Mouse (Mus musculus) heart, postnatal 25 days (tissue): Measurements from ENCODE around the gene Relt. TPM values are rescaled to one million over a fixed set of nuclear protein-coding genes. Genes with fewer than 3 reads are reported as not detected.

ENCODE experiments used
- DNase-seq: peaks from one replicate; pipeline ENCODE4 v3.0.0; 2022; ENCODE audit warnings: low spot score
- intact Hi-C: fragments of 180-260 bp; cut with DNase I; formaldehyde crosslinking; loops from one replicate; pipeline ENCODE4 v1.15.1; 2025
- total RNA-seq, 2 experiments: library from RNA; stranded (reverse); gene quantifications; 2 replicates each; pipeline ENCODE4 v1.2.3; 2021

The Relt gene
- total RNA-seq, 2 experiments from 2014 or later: 2.4 to 3.0 TPM

DNA sequence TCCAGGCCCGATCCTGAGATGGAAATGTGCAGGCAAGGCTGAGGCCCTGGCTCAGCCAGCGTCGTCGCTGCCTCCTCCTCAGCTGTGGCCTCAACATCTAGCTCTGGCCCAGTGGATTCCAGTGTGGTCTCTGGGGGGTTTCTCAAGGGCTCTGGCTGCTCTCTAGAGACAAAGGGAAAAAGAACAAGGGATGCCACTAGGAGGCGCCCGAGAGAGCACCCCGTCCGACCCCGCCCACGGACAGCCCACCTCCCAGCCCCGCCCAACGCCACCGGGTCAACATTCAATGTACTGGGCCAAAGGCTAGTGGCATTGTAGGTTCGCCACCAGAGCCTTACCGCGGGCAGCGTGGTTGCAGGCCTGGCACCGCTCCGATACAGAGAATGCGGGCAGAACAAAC lies 16.3 kb upstream of the Relt start:
- intact Hi-C loops: no loop called here
- DNase-seq: no peak

DNA sequence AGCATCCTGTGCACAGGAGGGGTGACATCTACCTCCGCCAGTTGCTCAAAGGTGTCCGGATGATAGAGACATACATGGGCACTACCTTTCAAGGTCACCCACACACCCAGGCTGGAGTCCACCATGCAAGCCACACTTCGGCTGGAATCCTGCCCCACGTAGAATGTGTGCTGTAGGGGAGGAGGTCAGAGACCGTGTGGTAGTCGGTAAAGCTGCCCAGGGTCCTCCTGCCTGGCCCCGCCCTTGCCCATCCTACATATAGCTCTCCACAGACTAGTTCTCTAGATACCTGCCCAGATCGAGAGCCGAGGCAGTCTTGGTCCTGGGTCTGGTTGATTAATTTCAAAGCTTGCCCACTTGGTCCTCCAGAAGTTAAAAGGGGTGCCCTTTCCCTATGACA lies 13.5 kb upstream of the Relt start:
- intact Hi-C loops: no loop called here
- no peak for DNase-seq

GRCm38 (mm10) chr7:100876293-100876692 lies 13.0 kb upstream of the Relt start:
- intact Hi-C loops: no loop called here
- no peak for DNase-seq

DNA sequence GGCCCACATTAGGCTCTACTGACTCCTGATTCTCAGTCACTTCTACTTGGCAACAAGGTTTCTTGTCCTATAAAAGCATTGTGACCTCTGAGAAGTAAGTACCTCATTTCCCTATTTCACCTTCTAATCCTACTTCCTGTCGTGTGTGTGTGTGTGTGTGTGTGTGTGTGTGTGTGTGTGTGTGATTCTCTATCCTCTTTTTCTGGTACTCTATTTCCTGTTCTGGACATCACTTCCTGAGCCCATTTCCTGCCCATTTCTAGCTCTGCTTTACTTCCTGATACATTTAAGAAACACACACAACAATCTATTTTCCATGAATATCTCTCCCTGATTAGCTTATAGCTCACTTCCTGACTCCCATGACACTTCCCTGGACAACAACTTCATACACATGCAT lies 12.6 kb upstream of the Relt start:
- DNase-seq: no peak
- intact Hi-C loops: no loop called here

DNA sequence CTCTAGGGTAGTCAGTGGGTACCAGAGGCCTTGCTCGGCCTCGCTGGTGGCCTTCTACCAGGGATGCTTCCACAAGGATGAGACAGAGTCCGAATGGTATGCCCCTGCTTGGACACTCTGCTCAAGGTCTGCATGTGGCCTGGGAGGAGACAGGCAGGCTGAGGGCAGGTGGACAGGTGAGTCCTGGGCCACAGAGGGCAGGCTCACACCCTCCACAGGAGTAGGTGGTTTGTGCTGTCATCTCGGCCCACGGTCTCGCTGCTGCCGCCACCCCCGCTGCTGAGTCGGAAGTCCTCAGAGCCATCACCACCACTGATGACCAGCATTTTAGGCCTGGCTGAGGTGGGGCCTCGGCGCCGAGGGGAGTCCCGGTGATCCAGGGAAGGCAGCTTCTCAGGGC lies 10.0 kb upstream of the Relt start:
- no peak for DNase-seq
- intact Hi-C loops: no loop called here

- intact Hi-C loops: no loop called here
- no peak for DNase-seq
Observed at GRCm38 (mm10) chr7:100871892-100872291, 8.6 kb upstream of the Relt start.

- intact Hi-C loops: no loop called here
- no peak for DNase-seq
Observed at GRCm38 (mm10) chr7:100871355-100871754, 8.1 kb upstream of the Relt start.

- intact Hi-C loops: no loop called here
Observed at GRCm38 (mm10) chr7:100869877-100870629, 6.8 kb upstream of the Relt start.

GRCm38 (mm10) chr7:100868551-100868950 lies 5.3 kb upstream of the Relt start:
- DNase-seq: no peak
- intact Hi-C loops: no loop called here

More at GRCm38 (mm10) chr7:100869877-100870629, 6.8 kb upstream of the Relt start:
- no peak for DNase-seq

DNA sequence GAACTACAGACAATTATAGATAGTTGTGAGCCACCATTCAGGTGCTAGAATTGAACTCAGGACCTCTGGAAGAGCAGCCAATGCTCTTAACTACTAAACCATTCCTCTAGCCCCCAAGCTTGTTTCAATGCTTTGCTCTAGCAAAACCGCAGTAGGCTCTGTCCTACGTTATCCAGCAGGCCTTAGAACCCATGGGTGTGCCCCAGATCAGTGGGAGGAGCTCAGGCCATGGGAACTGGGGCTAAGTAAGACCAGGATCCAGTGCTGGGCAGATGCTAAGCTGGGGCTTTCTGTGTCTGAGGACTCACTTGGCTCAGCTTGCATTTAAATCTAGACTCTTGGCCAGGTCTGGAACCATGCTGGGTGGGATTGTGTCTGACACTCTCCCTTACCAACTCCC lies 4.3 kb upstream of the Relt start:
- DNase-seq: no peak
- intact Hi-C loops: no loop called here

- intact Hi-C loops: loop anchor here (1.0 kb wide), 1 partner anchor 17 kb away; no protein-coding TSS in a partner anchor
- no peak for DNase-seq
Observed at GRCm38 (mm10) chr7:100866675-100867074, 3.4 kb upstream of the Relt start.

- intact Hi-C loops: no loop called here
- DNase-seq: no peak
Observed at GRCm38 (mm10) chr7:100862353-100862752, 893 bp downstream of the Relt start.

DNA sequence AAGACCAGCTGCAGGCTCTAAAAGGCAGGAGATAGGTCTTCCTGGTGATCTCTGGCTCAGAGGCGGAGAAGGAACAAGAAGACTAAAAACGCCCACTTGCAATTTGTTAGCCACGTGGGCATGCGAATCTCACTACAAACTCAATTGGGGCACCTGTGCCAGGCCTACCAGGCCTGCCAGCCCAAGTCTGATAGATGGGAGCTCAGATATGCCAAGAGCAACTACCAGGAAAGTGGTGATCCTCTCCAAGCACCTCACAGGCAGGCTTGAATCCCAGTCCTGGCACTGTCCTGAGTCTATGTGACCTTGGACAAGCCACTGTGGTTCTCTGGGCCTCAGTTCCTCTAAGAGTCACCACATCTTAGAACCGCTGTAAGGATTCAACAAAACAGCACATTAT lies 2.0 kb downstream of the Relt start:
- no peak for DNase-seq
- intact Hi-C loops: no loop called here

DNA sequence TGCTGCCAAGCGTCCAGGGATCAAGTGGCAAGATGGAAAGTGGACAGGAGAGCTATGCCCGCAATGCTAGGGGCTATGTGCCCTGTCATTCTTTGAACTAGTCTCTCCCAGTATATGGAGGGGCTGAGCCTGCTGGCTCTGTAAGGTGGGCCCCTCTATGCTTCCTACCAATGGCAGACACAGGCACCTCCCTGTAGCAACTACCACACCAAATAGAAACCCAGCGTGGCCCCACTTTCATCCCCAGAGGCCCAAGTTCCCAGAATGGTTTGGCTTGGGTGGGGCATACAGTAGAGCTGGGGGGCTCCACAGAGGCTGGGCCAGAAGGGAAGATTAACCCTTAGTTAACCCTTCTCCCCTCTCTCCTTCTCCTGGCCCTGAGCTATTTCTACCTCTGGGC lies 2.8 kb downstream of the Relt start:
- DNase-seq: no peak
- intact Hi-C loops: no loop called here

DNA sequence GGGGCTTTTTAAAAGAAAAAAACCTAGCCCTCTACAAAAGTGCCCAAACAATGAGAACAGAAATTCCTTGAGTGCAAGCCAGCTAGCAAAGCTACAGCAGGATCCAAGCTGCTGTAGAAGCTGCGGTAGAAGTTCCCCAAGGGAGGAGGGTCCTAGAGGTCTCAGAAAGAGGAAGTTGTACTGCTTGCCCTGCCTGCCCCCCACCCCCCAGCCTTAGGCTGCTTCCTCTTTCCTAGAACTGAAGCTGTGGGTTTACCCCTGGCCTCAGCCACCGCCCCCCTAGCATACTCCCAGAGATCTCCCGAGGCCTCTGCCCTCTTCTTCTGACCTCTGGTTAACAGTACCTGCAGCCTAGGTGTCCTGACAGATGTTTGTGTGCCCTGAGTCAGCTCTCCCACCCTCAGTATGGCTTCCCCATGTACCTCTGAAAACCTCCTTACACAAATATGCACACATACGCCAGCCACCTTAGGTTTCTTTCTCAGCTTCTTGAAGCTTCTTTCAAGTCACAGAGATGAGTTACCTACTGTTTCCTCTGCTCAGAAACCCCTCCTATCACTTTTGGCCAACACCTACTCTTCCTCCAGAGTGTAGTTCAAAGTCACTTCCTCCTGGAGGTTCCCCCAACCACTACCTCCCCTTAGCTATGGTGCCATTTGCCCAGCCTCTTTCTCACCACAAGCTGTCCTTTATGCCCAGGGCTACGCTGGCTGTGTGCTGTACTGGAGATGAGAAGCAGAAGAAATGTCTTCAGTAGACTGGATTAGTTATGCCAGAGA lies 7.3 kb downstream of the Relt start:
- DNase-seq: no peak
- intact Hi-C loops: no loop called here

DNA sequence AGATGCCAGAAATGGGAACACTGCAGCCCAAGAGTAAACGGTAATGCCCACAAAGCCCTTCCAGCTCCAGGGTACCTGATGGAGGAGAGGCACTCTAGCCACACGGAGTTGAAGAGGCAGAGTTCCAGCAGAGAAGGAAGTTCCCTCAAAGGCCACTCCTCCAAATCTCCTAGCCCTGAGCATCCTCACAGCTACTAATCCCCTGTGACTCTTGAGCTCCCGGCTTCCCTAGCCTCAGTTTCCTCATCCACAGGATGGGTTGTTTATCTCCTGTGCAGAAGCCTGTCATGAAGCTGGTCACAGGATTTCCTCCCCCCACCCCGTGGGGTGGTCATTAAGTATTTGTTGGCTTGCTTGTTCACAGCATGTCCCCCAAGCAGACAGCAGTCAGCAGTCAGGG lies 7.9 kb downstream of the Relt start:
- intact Hi-C loops: no loop called here

GRCm38 (mm10) chr7:100854861-100855260 lies 8.4 kb downstream of the Relt start:
- DNase-seq: no peak
- intact Hi-C loops: no loop called here

More for the DNA sequence above, 7.9 kb downstream of the Relt start:
- DNase-seq: no peak

DNA sequence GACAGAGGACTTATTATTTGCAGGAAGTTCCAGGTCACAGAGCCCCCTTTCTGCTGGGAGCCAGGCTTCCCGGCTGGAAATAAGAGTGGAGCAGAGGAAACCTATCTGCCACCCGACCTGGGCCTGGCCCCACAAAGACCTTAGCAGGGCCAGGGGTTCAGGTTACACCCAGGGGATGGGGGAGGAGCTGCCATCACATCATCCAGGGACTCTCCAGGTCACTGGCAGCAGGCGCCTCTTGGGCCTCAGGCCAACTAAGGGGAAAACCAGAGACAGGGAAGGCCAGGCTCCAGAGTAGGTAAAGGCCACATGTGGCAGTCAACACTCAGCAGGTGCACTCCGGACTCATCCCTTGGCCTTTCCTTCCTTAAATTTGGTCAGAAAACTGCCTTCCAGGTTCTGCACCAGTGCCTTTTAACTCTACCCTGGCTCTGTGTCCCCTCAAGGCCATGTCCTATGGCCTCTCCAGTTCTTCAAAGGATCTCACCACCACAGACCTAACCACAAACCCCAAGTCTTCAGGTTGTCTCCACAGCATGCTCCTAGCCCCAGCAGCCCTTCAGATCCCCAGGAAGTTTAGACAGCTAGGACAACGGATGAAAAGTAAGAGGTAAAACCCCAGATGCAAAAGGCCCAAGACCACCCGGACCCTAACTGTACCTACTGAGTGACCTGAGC lies 9.0 kb downstream of the Relt start:
- no peak for DNase-seq
- intact Hi-C loops: no loop called here

DNA sequence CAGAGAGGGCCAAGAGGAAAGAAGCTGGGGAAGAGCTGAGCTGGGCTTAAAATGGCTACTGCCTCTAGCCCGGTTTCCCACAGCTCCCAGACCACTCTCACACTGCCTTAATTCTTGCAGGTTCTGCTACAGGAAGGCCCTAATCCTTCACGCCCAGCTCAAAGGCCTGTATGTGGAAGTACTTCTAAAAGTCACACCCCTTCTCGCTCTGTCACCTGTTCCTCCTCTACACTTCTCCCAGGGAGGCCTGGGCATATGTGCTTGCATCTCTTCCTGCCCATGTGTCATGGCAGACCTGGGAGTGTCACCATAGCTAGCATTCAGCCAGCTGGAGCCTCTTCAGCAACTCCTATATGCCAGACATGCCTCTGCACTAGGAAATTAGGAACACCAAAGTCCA lies 9.8 kb downstream of the Relt start:
- no peak for DNase-seq
- intact Hi-C loops: no loop called here

- intact Hi-C loops: no loop called here
- no peak for DNase-seq
Observed at GRCm38 (mm10) chr7:100851481-100852356, 11.5 kb downstream of the Relt start.
